Mouse (Mus musculus) cerebellum, postnatal 14 days (tissue): ENCODE measurements around the gene Gtsf1.

Experiments
- DNase-seq, 2 experiments: peaks; one replicate each; pipeline ENCODE4 v3.0.0; 2021; ENCODE audit warnings: mixed read lengths in 2 of 2

The Gtsf1 gene

GRCm38 (mm10) chr15:103377752-103378664 is 52.3 kb downstream of the Gtsf1 start:
- no peak for DNase-seq

- DNase-seq = peak; percentile 56 to 61
Observed at GRCm38 (mm10) chr15:103376837-103377269, 53.4 kb downstream of the Gtsf1 start.

- no peak for DNase-seq
Observed at GRCm38 (mm10) chr15:103375112-103375800, 55.0 kb downstream of the Gtsf1 start.

- no peak for DNase-seq
Observed at GRCm38 (mm10) chr15:103372461-103372860, 57.8 kb downstream of the Gtsf1 start.

GRCm38 (mm10) chr15:103371741-103372140 is 58.5 kb downstream of the Gtsf1 start:
- no peak for DNase-seq

GRCm38 (mm10) chr15:103371208-103371607 is 59.1 kb downstream of the Gtsf1 start:
- no peak for DNase-seq

GRCm38 (mm10) chr15:103370462-103370861 is 59.8 kb downstream of the Gtsf1 start:
- DNase-seq = no peak

GRCm38 (mm10) chr15:103369123-103369522 is 61.1 kb downstream of the Gtsf1 start:
- no peak for DNase-seq

GRCm38 (mm10) chr15:103368179-103368940 is 61.9 kb downstream of the Gtsf1 start:
- no peak for DNase-seq

GRCm38 (mm10) chr15:103366376-103367149 is 63.7 kb downstream of the Gtsf1 start, which contains the start of gene Itga5:
Gene Itga5 (minus strand): TSS chr15:103366763.
- peak; percentile 46 to 62 for DNase-seq

GRCm38 (mm10) chr15:103365471-103366375 is 64.5 kb downstream of the Gtsf1 start:
- no peak for DNase-seq

GRCm38 (mm10) chr15:103364761-103365160 is 65.5 kb downstream of the Gtsf1 start:
- DNase-seq = no peak

- DNase-seq = no peak
Observed at GRCm38 (mm10) chr15:103363809-103364208, 66.5 kb downstream of the Gtsf1 start.

GRCm38 (mm10) chr15:103362950-103363349 is 67.3 kb downstream of the Gtsf1 start:
- DNase-seq = no peak

GRCm38 (mm10) chr15:103362333-103362732 is 67.9 kb downstream of the Gtsf1 start:
- DNase-seq = no peak

GRCm38 (mm10) chr15:103361269-103361668 is 69.0 kb downstream of the Gtsf1 start:
- DNase-seq = peak in 1 of 2 experiments; percentile 30

GRCm38 (mm10) chr15:103359869-103360602 is 70.2 kb downstream of the Gtsf1 start:
- peak; percentile 92 to 96 for DNase-seq

- peak in 1 of 2 experiments; percentile 48 for DNase-seq
Observed at GRCm38 (mm10) chr15:103359122-103359510, 71.2 kb downstream of the Gtsf1 start.

- no peak for DNase-seq
Observed at GRCm38 (mm10) chr15:103358278-103359121, 71.8 kb downstream of the Gtsf1 start.
